Mouse (Mus musculus) adrenal gland, adult (tissue): ENCODE measurements around the gene Mfsd12.

ENCODE experiments used
- DNase-seq, 2 experiments: peaks; one replicate each; pipeline ENCODE4 v3.0.0; 2022 to 2023; ENCODE audit warnings: low spot score in 1 of 2; ENCODE audit not compliant: inconsistent age in 2 of 2

Mfsd12 gene

DNA sequence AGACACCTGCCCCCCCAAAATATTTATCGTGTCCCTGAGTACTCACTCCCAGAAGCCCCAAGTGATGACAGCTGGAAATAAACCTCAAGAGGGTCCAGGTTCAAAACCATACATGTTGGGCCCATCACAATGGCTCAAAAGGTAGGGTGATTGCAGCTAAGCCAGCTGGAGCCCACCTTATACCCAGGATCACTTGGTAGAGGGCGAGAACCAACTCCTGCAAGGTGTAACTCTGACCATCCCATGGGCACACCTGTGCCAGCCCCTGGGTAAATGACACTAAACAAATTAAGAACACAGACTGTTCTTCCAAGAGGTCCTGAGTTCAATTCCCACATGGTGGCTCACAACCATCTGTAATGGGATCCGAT is 21.9 kb downstream of the Mfsd12 start:
- DNase-seq = no peak

DNA sequence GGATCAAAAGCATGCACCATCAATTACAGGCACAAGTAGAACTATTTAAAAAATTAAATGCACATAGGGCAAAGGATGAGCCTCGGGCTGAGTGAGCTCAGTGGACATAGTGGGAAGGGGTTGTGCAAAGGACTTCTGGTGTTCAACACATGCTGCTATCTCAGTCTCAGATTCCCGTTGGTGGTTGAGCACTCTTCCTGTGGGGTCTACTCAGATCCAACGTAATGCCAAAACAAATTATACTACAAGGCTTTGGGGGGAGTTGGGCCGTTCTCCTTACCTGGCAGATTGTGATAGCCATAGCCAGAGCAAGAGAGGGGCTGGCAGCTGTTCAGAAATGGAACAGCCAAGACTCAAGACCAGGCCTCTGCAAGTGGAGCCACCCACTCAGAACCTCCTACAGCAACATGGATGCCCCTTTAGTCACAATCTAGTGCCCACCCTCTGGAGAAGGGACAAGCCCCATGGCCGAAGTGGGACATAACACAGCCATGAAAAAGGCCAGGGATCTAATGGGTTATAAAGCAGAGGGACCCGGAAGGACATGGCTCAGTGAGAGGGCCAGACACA is 22.6 kb downstream of the Mfsd12 start:
- no peak for DNase-seq

DNA sequence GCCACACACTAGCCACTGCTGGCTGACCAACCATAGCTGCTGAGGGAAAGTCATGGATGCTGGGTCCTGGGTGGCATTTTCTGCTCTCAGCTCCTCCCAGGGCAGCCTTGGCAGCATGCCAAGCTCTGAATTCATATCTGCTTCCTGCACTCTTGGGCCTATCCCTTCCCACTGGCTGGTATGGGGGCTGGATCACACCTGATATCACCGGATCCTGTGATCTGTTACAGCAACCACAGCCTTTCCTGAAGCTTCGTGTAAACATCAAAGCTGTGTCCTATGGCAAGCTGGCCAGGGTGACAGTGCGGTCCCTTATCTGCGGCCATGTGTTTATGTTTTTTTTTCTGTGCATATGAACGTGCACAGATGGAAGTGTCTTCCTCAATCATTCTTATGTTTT is 24.7 kb downstream of the Mfsd12 start:
- DNase-seq = no peak

- peak; percentile 98 to 100 for DNase-seq
Measured at GRCm38 (mm10) chr10:81383802-81384604, 26.7 kb downstream of the Mfsd12 start, which contains the start of the genes Dohh and Gm48551. Gene Dohh, plus strand, starts transcription at chr10:81384428. Gene Gm48551, plus strand, starts transcription at chr10:81384466.

DNA sequence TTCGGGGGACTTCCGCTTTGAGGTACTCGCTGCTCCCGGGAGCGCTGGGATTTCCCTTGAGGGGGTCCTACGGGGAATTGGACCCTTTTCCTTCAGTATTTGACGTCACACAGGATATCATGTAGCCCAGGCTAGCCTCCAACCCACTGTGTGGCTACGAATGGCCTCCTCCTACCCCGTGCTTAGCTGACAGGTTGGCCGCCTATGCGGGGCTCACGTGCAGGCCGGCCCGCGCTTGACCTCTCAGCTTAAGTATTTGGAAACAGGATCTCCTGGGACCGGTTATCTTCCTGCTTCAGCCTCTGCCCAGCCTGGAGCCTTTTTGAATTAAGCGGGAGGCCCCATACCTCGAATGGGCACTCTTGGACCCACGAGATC is 27.3 kb downstream of the Mfsd12 start:
- DNase-seq = no peak

GRCm38 (mm10) chr10:81385603-81386306 is 28.5 kb downstream of the Mfsd12 start:
- DNase-seq = peak; percentile 42 to 63

- DNase-seq = no peak
Measured at GRCm38 (mm10) chr10:81387716-81388115, 30.4 kb downstream of the Mfsd12 start.

GRCm38 (mm10) chr10:81388505-81389055 is 31.3 kb downstream of the Mfsd12 start, which contains the start of gene Gm48552:
Gene Gm48552, plus strand, starts transcription at chr10:81389005.
- DNase-seq = no peak

DNA sequence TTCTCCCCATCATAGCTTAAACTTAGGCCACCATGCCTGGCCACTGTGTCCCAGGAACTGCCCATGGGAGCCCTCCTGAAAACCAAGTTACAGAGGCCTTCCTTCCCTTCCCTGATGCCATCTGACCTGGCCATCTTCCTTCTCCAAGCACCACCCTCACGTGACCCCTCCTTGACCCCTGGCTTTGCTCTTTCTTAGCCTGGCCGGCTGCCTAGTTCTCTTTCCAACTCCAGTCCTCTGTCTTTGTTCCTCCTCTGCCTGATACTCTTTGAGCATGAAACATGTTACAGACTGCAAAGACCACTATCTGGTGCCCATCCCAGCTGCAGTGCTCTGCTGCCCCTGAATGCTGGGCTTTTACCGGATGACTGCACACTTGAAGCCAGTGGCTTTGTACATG is 32.1 kb downstream of the Mfsd12 start:
- peak; percentile 69 to 85 for DNase-seq

DNA sequence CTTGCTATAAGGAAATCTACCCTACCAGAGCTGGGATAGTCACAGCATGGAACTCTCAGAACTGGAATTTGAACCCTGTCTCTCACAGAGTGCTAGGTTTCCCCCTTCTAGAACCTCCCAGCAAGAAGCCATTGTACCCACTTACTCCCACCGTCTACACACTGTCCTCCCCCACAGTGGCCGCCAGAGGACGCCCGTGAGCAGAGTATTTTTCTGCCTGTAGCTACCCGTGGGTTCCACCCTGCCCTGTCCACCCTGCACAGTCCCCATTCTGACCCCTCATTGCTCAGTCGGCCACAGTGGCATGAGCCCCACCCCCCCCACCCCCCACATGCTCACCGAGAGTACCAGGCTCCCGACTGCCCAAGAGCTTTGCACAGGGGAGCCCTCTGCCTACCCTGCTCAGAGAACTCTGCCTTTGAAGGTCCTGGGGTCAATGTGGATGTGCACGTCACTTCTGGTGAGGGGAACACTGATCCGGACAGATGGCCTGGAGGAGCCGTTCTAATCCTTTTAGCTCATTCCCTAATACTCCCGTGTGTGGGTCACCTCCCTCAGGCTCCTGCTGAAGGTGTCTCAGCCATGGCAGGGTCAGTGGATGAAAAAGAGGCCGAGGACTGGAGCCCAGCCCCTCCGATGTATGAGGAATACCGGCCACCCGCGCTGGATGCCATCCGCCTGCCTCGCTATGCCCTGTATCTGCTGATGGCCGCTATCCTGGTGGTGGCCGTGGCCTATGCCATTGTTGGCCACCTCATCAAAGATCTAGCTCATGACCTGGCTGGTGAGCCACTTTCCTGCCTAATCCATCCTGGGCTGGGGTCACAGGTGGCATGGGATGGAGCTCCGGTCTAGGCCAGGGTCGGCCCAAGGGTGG is 32.7 kb downstream of the Mfsd12 start:
- peak; percentile 76 to 93 for DNase-seq

- DNase-seq = peak in 1 of 2 experiments; percentile 64
Measured at GRCm38 (mm10) chr10:81390678-81390965, 33.3 kb downstream of the Mfsd12 start.

- no peak for DNase-seq
Measured at GRCm38 (mm10) chr10:81392270-81392669, 35.0 kb downstream of the Mfsd12 start.

DNA sequence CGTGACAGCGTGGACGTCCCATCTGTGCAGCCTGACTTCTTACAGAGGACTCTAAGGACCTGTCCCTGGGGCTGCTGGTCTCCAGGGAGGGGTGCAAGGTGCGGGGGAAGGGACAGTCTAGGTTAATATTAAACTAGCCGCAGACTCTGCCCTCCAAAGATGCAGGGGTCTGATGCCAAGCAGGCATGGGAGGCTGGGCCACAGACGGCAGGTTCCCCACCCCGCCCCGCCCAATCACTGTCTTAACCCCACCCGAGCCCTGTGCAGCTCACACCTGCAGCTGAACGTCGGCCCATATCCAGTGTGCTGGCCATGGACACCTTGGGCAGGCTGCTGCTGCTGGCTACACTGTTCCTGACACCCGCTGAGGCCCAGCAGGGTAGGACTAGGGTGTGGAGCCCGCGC is 35.5 kb downstream of the Mfsd12 start, which contains the start of gene Smim24:
TSS of gene Smim24 (plus strand) at position 271 of the 405 bp plus-strand sequence.
- DNase-seq = no peak

- peak in 1 of 2 experiments; percentile 61 for DNase-seq
Measured at GRCm38 (mm10) chr10:81393456-81394063, 36.3 kb downstream of the Mfsd12 start.

GRCm38 (mm10) chr10:81395127-81395526 is 37.8 kb downstream of the Mfsd12 start:
- DNase-seq = peak; percentile 51 to 86

DNA sequence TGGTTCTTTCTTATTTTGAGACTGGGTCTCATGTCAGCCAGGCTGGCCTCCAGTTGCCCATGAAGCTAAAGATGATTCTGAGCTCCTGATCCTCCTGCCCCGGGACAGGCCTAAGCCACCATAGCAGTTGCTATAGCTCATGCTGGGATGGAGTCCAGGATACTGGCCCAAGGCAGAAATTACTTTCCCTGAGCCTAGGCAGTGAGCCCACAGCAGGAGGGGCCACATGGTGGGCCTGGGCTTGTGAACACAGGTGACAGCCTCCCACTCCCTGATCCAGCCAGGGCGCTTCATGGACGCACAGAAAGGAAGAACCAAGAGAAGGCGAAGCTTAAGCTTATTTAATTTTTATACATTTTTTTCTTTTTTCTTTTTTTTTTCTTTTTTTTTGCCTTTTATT is 38.6 kb downstream of the Mfsd12 start:
- no peak for DNase-seq

GRCm38 (mm10) chr10:81396749-81397148 is 39.5 kb downstream of the Mfsd12 start:
- no peak for DNase-seq

- no peak for DNase-seq
Measured at GRCm38 (mm10) chr10:81399296-81399695, 42.0 kb downstream of the Mfsd12 start.

DNA sequence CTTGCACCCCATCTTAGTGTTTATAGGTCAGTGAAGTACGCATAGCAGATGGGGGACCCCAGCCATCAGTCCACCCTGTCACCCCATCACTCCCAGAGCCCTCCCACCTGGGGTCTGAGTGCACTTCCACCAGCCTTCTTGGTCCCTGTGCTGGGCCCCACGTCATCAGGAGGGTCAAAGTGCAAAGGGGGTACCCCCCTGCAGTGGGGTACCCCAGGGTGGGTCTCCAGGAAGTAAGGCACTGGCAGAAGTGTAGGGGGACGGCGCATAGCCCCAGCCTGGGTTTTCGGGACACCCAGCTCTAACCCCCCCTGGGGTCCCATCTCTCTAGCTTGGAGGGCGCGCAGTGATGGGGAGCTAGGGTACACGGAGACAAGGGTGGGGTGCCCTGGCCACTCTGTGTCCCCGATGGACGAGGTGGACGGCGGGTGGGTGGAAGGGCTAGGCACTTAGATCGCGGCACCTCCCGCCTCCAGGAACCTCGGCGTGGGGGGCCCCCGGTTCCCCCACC is 42.6 kb downstream of the Mfsd12 start:
- DNase-seq = no peak
